Comparison of ENCODE assay signal across 12 mouse cellular contexts in the genomic region with DNA sequence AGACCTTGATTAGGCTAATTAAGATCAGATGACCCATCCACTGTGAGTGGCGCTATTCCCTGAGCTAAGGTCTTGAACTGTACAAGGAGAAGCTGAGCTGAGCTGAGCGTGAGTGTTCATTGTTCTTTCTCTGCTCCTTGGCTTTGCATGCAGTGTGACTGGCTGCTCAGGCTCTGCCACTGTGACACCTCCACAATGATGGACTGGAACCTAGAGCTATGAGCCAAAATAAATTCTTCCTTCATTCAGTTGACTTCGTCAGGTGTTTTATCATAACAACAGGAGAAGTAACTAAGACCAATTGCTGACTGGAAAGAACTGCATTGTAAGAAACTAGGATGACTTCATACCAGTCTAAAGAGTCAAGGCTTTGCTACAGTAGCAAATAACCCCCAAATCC.
"Had no signal": no experiment of that assay in that cellular context is flagged by ENCODE, and none has a peak within 500 bp of the region (broad histone marks: within the 10 kb centered on the region; RNA-seq: fewer than 3 reads in every experiment).

No protein-coding gene starts in this region.

- DNase-seq: retina, postnatal 1 day; right cerebral cortex, adult 18-20 months; right cerebral cortex, postnatal 14 days; right cerebral cortex, postnatal 25 days; right cerebral cortex, postnatal 4 days; spleen, adult 18-20 months; thymus, adult 18-20 months; thymus, adult 2 months; thymus, postnatal 14 days; thymus, postnatal 25 days; thymus, postnatal 36 days; thymus, postnatal 4 days had no signal
